Mouse (Mus musculus): Measurements from ENCODE around the gene Rgs10. TPM values are rescaled to one million over a fixed set of nuclear protein-coding genes. Genes with fewer than 3 reads are reported as not detected.
"Not testable (repeated sequence)": the region's sequence is repeated elsewhere in the genome, so short reads cannot be mapped to it uniquely, and the experiment has no call there.

Gene Rgs10
- polyA plus RNA-seq, 1 experiment = 5.1 TPM

- Histone ChIP-seq H3K27ac (ENCODE audit: insufficient read depth, low read depth, low read length) (no peak overlapping the region), H3K36me3 (ENCODE audit: control insufficient read depth, insufficient read depth, low read length) (no peaks in the 10 kb centered on the region), H3K4me1 (ENCODE audit: control insufficient read depth, insufficient read depth, low read length) (peaks cover 14% of the 10 kb centered on the region; the same call in 1 of the 2 replicates), H3K27me3 (replicated peaks; ENCODE audit: control insufficient read depth, insufficient read depth, low read length) (no peaks in the 10 kb centered on the region), H3K4me3 (ENCODE audit: insufficient read depth, low read depth, low read length) (no peak overlapping the region)
- DNase-seq = no peak
- WGBS = 83% methylated on average over 8 of the region's 8 CpGs
- no peak for TF ChIP-seq CTCF (conservative IDR thresholded peaks at IDR 0.05; ENCODE audit: insufficient read depth, insufficient read length, low read depth, low read length)
- TF ChIP-seq POLR2A (IDR thresholded peaks at IDR 0.05; ENCODE audit: low read depth, low read length) = no peak
These were observed 71.6 kb downstream of the Rgs10 start for GRCm38 (mm10) chr7:128346991-128347390.

- DNase-seq = no peak
- no peaks in the 10 kb centered on the region for H3K27me3 ChIP-seq (replicated peaks; ENCODE audit: control insufficient read depth, insufficient read depth, low read length)
- no peak overlapping the region for H3K4me3 ChIP-seq (ENCODE audit: insufficient read depth, low read depth, low read length)
- peaks cover 14% of the 10 kb centered on the region; the same call in 1 of the 2 replicates for H3K4me1 ChIP-seq (ENCODE audit: control insufficient read depth, insufficient read depth, low read length)
- TF ChIP-seq POLR2A (IDR thresholded peaks at IDR 0.05; ENCODE audit: low read depth, low read length) (no peak), CTCF (conservative IDR thresholded peaks at IDR 0.05; ENCODE audit: insufficient read depth, insufficient read length, low read depth, low read length) (no peak)
- no peaks in the 10 kb centered on the region for H3K36me3 ChIP-seq (ENCODE audit: control insufficient read depth, insufficient read depth, low read length)
- H3K27ac ChIP-seq (ENCODE audit: insufficient read depth, low read depth, low read length) = no peak overlapping the region
- 69% methylated on average over 2 of the region's 2 CpGs for WGBS
These were observed 72.0 kb downstream of the Rgs10 start for GRCm38 (mm10) chr7:128346522-128346921.

DNA sequence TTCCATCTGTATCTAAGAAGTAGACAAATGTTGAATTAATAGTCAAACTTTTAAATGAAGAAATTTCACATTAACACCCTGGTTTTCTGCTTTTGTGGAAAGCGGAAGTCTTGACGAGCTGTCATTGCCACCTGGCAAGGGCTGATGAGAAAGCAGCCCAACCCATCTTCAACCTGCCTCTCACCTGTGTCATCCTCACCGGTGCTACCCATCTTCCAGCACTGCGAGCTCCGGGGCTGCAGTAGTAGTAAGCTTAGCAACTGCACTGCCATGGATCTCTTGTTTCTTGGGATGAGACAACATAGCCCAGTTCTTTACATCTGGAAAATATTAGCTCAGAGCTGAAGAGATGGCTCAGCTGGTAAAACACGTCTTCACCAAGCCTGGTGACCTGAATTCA, 72.9 kb downstream of the Rgs10 start:
- no peak overlapping the region for H3K27ac ChIP-seq (ENCODE audit: insufficient read depth, low read depth, low read length)
- TF ChIP-seq CTCF (conservative IDR thresholded peaks at IDR 0.05; ENCODE audit: insufficient read depth, insufficient read length, low read depth, low read length) = no peak
- no peak for TF ChIP-seq POLR2A (IDR thresholded peaks at IDR 0.05; ENCODE audit: low read depth, low read length)
- no peaks in the 10 kb centered on the region for H3K27me3 ChIP-seq (replicated peaks; ENCODE audit: control insufficient read depth, insufficient read depth, low read length)
- H3K4me1 ChIP-seq (ENCODE audit: control insufficient read depth, insufficient read depth, low read length) = peaks cover 14% of the 10 kb centered on the region; the same call in 1 of the 2 replicates
- no peak for DNase-seq
- no peak overlapping the region for H3K4me3 ChIP-seq (ENCODE audit: insufficient read depth, low read depth, low read length)
- 89% methylated on average over 6 of the region's 6 CpGs for WGBS
- no peaks in the 10 kb centered on the region for H3K36me3 ChIP-seq (ENCODE audit: control insufficient read depth, insufficient read depth, low read length)

DNA sequence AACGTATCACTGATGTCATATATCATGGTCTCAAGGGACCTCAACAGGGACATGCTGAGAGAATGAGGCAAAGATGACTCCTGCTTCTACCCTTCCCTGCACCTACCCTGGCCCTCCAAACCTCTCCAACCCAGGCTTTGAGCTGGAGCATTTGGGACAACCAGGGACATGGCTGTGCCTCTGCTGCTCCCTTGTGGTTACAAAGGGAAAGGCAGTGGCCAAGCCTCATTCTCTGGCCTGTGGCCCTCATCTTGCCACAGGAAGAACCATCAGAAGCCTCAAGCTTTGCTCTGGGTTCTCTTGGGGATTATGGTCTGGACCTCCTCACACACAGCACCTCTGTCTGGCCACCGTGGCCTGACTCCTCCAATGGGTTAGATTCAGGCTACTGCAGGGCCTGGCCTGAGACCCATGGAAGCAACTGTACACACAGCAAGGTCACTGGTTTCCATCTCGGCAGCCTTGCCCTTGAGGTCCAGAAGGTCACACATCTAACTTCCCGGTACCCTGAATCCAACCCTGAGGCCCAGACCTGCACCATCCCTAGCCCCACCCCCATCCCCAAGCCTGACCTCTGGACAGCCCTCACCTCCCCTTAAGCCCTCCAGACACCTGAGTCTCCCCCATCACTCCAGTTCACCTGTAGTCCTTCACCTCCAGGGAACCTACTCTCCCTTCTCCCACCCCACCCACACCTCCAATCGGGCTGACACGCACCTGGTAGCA, 73.5 kb downstream of the Rgs10 start:
- no peak overlapping the region for H3K4me3 ChIP-seq (ENCODE audit: insufficient read depth, low read depth, low read length)
- peaks cover 10% of the 10 kb centered on the region; the same call in 1 of the 2 replicates for H3K4me1 ChIP-seq (ENCODE audit: control insufficient read depth, insufficient read depth, low read length)
- H3K36me3 ChIP-seq (ENCODE audit: control insufficient read depth, insufficient read depth, low read length) = no peaks in the 10 kb centered on the region
- DNase-seq = peak; percentile 81
- H3K27me3 ChIP-seq (replicated peaks; ENCODE audit: control insufficient read depth, insufficient read depth, low read length) = no peaks in the 10 kb centered on the region
- TF ChIP-seq POLR2A (IDR thresholded peaks at IDR 0.05; ENCODE audit: low read depth, low read length) (no peak), CTCF (conservative IDR thresholded peaks at IDR 0.05; ENCODE audit: insufficient read depth, insufficient read length, low read depth, low read length) (peak; percentile 98; the same call in 1 of the 2 replicates)
- H3K27ac ChIP-seq (ENCODE audit: insufficient read depth, low read depth, low read length) = no peak overlapping the region
- WGBS = 53% methylated on average over 6 of the region's 6 CpGs

DNA sequence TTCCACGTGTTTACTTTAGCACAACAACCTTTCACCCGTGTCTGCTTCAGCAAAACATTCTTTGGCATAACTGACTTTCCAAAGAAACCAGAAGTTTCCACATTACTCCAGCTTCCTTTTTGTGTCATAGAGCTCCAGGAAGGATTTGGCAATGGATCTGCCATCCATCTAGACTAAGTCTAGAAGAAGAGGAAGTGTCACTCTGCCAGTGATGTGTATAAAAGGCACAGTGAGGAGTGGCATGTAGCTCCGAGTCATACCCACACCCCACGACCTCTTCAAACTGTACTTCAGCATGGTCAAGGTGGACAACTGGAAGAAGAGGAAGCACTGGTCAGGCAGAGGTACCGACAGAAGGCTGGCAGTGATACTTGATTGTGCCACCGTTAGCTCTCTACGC, 74.1 kb downstream of the Rgs10 start:
- 75% methylated on average over 7 of the region's 7 CpGs for WGBS
- no peak for DNase-seq

DNA sequence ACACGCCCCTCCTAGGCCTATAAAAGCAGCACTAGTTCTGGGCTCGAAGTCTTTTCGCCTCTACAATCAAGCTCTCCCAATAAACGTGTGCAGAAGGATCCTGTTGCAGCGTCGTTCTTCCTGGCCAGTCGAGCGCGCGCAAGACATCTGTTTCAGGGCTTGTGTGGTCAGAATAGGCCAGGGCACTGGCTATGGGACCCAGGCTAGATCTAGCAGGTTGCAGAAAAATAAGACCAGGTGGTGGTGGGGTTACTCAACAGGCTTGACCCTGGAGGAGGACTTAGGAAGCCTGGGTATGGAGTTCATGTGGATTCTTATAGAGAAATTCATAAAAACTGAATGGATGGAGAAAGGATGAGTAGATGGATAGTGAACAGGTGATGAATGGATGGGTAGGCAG, 75.9 kb downstream of the Rgs10 start:
- WGBS = 70% methylated on average over 9 of the region's 10 CpGs
- H3K4me3 ChIP-seq (ENCODE audit: insufficient read depth, low read depth, low read length); H3K36me3 ChIP-seq (ENCODE audit: control insufficient read depth, insufficient read depth, low read length); H3K27me3 ChIP-seq (replicated peaks; ENCODE audit: control insufficient read depth, insufficient read depth, low read length); DNase-seq; H3K27ac ChIP-seq (ENCODE audit: insufficient read depth, low read depth, low read length); H3K4me1 ChIP-seq (ENCODE audit: control insufficient read depth, insufficient read depth, low read length): not testable (repeated sequence)

More for the DNA sequence above, 74.1 kb downstream of the Rgs10 start:
- Histone ChIP-seq H3K4me1 (ENCODE audit: control insufficient read depth, insufficient read depth, low read length) (peaks cover 6% of the 10 kb centered on the region; the same call in 1 of the 2 replicates), H3K27ac (ENCODE audit: insufficient read depth, low read depth, low read length) (no peak overlapping the region), H3K36me3 (ENCODE audit: control insufficient read depth, insufficient read depth, low read length) (no peaks in the 10 kb centered on the region), H3K27me3 (replicated peaks; ENCODE audit: control insufficient read depth, insufficient read depth, low read length) (no peaks in the 10 kb centered on the region), H3K4me3 (ENCODE audit: insufficient read depth, low read depth, low read length) (no peak overlapping the region)
- no peak for TF ChIP-seq CTCF (conservative IDR thresholded peaks at IDR 0.05; ENCODE audit: insufficient read depth, insufficient read length, low read depth, low read length)
- TF ChIP-seq POLR2A (IDR thresholded peaks at IDR 0.05; ENCODE audit: low read depth, low read length) = no peak

- not testable (repeated sequence) for H3K27ac ChIP-seq (ENCODE audit: insufficient read depth, low read depth, low read length); H3K27me3 ChIP-seq (replicated peaks; ENCODE audit: control insufficient read depth, insufficient read depth, low read length); DNase-seq; H3K4me1 ChIP-seq (ENCODE audit: control insufficient read depth, insufficient read depth, low read length); H3K4me3 ChIP-seq (ENCODE audit: insufficient read depth, low read depth, low read length); H3K36me3 ChIP-seq (ENCODE audit: control insufficient read depth, insufficient read depth, low read length)
- WGBS = 69% methylated on average over 9 of the region's 9 CpGs
These were observed 78.2 kb downstream of the Rgs10 start for GRCm38 (mm10) chr7:128340321-128340720.
